Mouse (Mus musculus) intestine, embryonic 15.5 days (tissue): ENCODE measurements around the gene Bhlhe23. TPM values are rescaled to one million over a fixed set of nuclear protein-coding genes. Genes with fewer than 3 reads are reported as not detected.
A peak's percentile ranks its signal among the peaks of the same experiment; 100 is the strongest.

ENCODE experiments used
- ATAC-seq: fragments of 200-750 bp; cut with Nextera tagmentation; 2 replicates; pipeline ENCODE4 v1.8.0; 2017; ENCODE audit warnings: moderate TSS enrichment, moderate library complexity
- H3K27ac ChIP-seq: fragments of 300-500 bp; sonication (generic); 2 replicates; pipeline ENCODE4 v1.5.1; 2015; ENCODE audit warnings: mild to moderate bottlenecking, inconsistent platforms
- H3K27me3 ChIP-seq: fragments of 300-500 bp; sonication (generic); replicated peaks from 2 replicates; pipeline ENCODE4 v1.6.1; 2015; ENCODE audit warnings: inconsistent platforms
- H3K36me3 ChIP-seq: fragments of 300-500 bp; sonication (generic); 2 replicates; pipeline ENCODE4 v1.6.1; 2015; ENCODE audit warnings: inconsistent platforms
- H3K4me1 ChIP-seq: fragments of 300-500 bp; sonication (generic); replicated peaks from 2 replicates; pipeline ENCODE4 v1.6.1; 2015; ENCODE audit warnings: inconsistent platforms
- H3K4me2 ChIP-seq: fragments of 300-500 bp; sonication (generic); replicated peaks from 2 replicates; pipeline ENCODE4 v1.6.1; 2015; ENCODE audit warnings: mild to moderate bottlenecking, inconsistent platforms
- H3K4me3 ChIP-seq: fragments of 300-500 bp; sonication (generic); replicated peaks from 2 replicates; pipeline ENCODE4 v1.5.1; 2015; ENCODE audit warnings: inconsistent platforms
- H3K9ac ChIP-seq: fragments of 300-500 bp; sonication (generic); 2 replicates; pipeline ENCODE4 v1.6.1; 2015; ENCODE audit warnings: inconsistent platforms
- H3K9me3 ChIP-seq: fragments of 300-500 bp; sonication (generic); 2 replicates; pipeline ENCODE4 v1.6.1; 2016; ENCODE audit warnings: inconsistent platforms
- WGBS: fragments of 180-500 bp; shearing (Covaris S2); methylation state at CpG from one replicate; pipeline ENCODE4 v1.1.7; 2015; 5-methylcytosine and 5-hydroxymethylcytosine counted together
- polyA plus RNA-seq: library from polyadenylated mRNA; unstranded; fragments of >200 nt; fragmentation: Nextera tagmentation; extraction: Ambion mirVana; gene quantifications from 2 replicates; pipeline ENCODE4 v1.2.1, GENCODE M21; 2015

The Bhlhe23 gene
- polyA plus RNA-seq, 1 experiment from 2014 or later = not detected

DNA sequence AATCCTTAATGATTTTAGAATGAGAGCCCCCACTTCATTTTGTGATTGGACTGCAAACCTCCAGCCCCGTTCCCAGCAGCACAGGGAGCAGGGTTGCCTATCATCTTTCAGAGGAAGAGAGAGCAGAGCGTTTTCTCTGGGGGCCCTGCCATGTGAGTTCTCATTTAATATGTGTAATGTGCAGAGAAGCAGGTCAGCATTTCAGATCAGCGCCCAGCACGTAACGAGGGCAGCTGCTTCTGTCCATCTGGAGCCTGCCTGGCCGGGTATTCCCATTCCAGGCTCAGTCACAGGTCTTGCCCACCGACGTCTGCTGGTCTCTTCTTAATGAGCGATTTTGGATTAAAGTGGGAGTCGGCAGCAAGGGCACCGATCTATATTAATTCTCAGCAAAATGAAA is 11.7 kb downstream of the Bhlhe23 start:
- H3K27me3 ChIP-seq = 0 out of 2 replicates have a peak, but pooled peaks cover 12% of the 10 kb centered on the region
- ATAC-seq = no peak
- no peak overlapping the region for H3K9ac ChIP-seq
- WGBS = 79% methylated on average over 11 of the region's 11 CpGs
- no peak overlapping the region for H3K4me3 ChIP-seq
- no peaks in the 10 kb centered on the region for H3K36me3 ChIP-seq
- H3K9me3 ChIP-seq = no peaks in the 10 kb centered on the region
- no peak overlapping the region for H3K4me2 ChIP-seq
- no peak overlapping the region for H3K27ac ChIP-seq
- no peaks in the 10 kb centered on the region for H3K4me1 ChIP-seq

GRCm38 (mm10) chr2:180758513-180759263 is 18.0 kb downstream of the Bhlhe23 start:
- H3K36me3 ChIP-seq = no peaks in the 10 kb centered on the region
- no peak overlapping the region for H3K4me2 ChIP-seq
- H3K9me3 ChIP-seq = no peaks in the 10 kb centered on the region
- H3K9ac ChIP-seq = no peak overlapping the region
- no peak for ATAC-seq
- peaks cover 5% of the 10 kb centered on the region; the same call in 1 of the 2 replicates for H3K27me3 ChIP-seq
- H3K4me3 ChIP-seq = no peak overlapping the region
- no peaks in the 10 kb centered on the region for H3K4me1 ChIP-seq
- 56% methylated on average over 15 of the region's 15 CpGs for WGBS
- no peak overlapping the region for H3K27ac ChIP-seq

DNA sequence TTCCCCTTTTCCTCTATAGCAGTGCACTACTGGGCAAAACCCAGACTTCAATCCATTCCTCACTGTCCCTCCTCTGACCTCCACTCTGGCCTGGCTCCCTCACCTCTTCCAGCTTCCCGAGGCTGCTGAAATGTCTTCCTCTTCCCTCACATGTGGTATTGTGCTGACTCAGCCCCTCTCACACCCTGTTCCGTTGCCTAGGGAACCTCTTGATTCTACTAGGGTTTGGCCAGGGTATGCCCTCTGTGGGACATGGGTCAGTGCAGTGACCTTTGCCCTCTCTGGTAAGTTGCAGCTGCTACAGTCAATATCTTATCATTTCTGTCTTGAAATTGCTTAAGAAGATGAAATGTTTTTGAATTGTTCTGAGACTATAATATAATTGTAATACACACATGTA is 19.9 kb downstream of the Bhlhe23 start:
- H3K9ac ChIP-seq = no peak overlapping the region
- no peaks in the 10 kb centered on the region for H3K9me3 ChIP-seq
- H3K27ac ChIP-seq = no peak overlapping the region
- H3K4me1 ChIP-seq = no peaks in the 10 kb centered on the region
- ATAC-seq = no peak
- H3K36me3 ChIP-seq = no peaks in the 10 kb centered on the region
- 46% methylated on average over 2 of the region's 2 CpGs for WGBS
- H3K4me2 ChIP-seq = no peak overlapping the region
- H3K4me3 ChIP-seq = no peak overlapping the region
- peaks cover 5% of the 10 kb centered on the region; the same call in 1 of the 2 replicates for H3K27me3 ChIP-seq

GRCm38 (mm10) chr2:180755896-180756295 is 20.8 kb downstream of the Bhlhe23 start:
- Histone ChIP-seq H3K36me3 (no peaks in the 10 kb centered on the region), H3K4me1 (no peaks in the 10 kb centered on the region), H3K4me2 (no peak overlapping the region), H3K9me3 (no peaks in the 10 kb centered on the region), H3K27me3 (peaks cover 2% of the 10 kb centered on the region; the same call in 1 of the 2 replicates), H3K27ac (no peak overlapping the region), H3K9ac (no peak overlapping the region), H3K4me3 (no peak overlapping the region)
- 4% methylated on average over 8 of the region's 8 CpGs for WGBS
- ATAC-seq = no peak

DNA sequence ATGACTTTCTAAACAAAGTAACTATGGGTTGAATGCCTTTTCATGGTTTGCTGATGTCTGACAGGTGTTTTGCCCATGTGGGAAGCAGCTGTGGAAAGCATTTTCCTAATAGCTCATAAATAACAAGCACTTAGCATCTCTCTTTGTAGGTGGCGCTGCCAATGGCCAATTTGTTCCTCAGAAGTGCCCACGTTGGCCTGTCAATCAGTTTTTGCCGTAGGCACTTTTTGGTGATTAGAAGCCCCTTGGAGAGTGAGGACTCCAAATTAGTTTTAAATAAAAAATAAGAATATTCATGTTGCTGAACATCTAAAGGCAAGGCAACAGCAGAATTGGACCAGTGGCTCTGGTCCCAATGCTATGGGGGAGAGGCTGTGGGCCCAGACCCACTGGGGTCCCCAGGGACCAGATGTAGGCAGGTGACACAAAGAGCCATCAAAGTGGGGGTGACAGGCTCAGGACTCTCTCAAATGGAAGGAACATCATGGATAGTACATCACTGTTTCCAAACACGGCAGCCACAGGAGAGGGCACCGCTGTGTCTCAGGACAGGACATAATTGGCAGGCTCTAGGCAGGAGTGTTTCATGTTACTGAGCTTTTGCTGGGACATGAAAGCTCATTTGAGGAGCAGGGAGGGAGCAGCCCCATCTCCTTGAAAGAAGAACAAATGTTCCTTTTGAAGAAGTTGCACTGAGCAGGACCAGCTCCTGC is 21.6 kb downstream of the Bhlhe23 start:
- H3K27ac ChIP-seq = no peak overlapping the region
- H3K9ac ChIP-seq = no peak overlapping the region
- no peak overlapping the region for H3K4me2 ChIP-seq
- no peak for ATAC-seq
- H3K36me3 ChIP-seq = no peaks in the 10 kb centered on the region
- H3K9me3 ChIP-seq = no peaks in the 10 kb centered on the region
- H3K27me3 ChIP-seq = peaks cover 2% of the 10 kb centered on the region; the same call in 1 of the 2 replicates
- H3K4me1 ChIP-seq = no peaks in the 10 kb centered on the region
- 76% methylated on average over 5 of the region's 5 CpGs for whole genome bisulfite sequencing
- no peak overlapping the region for H3K4me3 ChIP-seq

DNA sequence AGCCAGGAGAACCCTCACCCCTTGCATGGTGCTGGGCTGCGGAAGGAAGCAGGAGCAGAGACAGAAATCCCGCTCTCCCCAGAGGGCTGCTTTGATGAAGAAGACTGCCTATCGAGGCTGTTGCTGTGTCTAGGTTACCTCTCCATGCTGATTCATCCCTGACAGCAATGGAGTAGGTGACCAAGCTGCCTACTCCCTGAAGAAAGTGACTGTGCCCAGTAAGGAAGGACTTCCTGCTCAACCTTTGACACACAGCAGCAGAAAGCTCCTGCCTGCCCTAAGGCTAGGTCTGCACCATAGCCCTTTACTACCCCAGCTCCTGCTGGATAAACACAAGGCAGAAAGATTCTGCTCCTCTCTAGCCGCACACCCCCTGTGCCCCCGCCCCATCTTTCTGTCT is 27.8 kb downstream of the Bhlhe23 start:
- WGBS = 38% methylated on average over 5 of the region's 5 CpGs
- H3K27me3 ChIP-seq = peaks cover 4% of the 10 kb centered on the region; the same call in 1 of the 2 replicates

DNA sequence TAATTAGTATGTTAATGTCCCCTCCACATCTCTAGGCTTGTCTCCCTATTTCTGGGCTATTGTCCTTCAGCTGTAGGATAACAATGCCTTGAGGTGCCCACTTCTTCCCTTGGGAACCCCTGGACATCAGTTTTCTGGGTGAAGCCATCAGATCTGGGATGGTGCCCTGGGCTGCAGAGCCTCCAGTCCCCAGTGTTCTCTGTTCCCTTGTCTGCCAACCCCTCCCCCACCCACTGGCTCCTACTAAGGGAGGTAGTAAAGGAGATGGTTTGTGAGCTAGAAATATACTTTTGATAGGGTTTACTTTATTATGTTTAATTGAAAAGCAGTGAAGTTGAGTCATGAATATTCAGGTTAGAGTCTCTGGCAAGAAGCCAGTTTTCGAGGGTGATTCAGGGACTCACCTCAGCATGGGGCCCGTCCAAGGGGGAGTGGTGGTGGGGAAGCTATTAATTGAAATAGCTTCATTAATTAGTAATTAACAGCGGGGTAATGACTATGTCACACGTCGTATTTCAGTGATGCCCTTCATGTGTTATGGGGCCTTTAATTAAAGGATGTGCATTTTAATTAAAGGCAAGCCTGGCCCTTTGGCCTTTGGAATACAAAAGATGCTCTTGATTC is 30.0 kb downstream of the Bhlhe23 start:
- Histone ChIP-seq H3K9ac (no peak overlapping the region), H3K27me3 (peaks cover 4% of the 10 kb centered on the region; the same call in 1 of the 2 replicates), H3K9me3 (no peaks in the 10 kb centered on the region), H3K36me3 (no peaks in the 10 kb centered on the region), H3K4me3 (no peak overlapping the region), H3K4me1 (no peaks in the 10 kb centered on the region), H3K27ac (no peak overlapping the region), H3K4me2 (no peak overlapping the region)
- WGBS = 41% methylated on average over 5 of the region's 5 CpGs
- ATAC-seq = no peak

More for the DNA sequence above, 27.8 kb downstream of the Bhlhe23 start:
- Histone ChIP-seq H3K4me1 (no peaks in the 10 kb centered on the region), H3K4me3 (no peak overlapping the region), H3K9ac (no peak overlapping the region), H3K27ac (no peak overlapping the region), H3K4me2 (no peak overlapping the region), H3K36me3 (no peaks in the 10 kb centered on the region), H3K9me3 (no peaks in the 10 kb centered on the region)
- no peak for ATAC-seq

- H3K4me1 ChIP-seq = no peaks in the 10 kb centered on the region
- no peak overlapping the region for H3K4me3 ChIP-seq
- H3K27me3 ChIP-seq = peaks cover 4% of the 10 kb centered on the region; the same call in 1 of the 2 replicates
- no peak overlapping the region for H3K27ac ChIP-seq
- ATAC-seq = peak; percentile 70; the same call in 1 of the 2 replicates
- WGBS = 34% methylated on average over 17 of the region's 17 CpGs
- no peaks in the 10 kb centered on the region for H3K36me3 ChIP-seq
- H3K9ac ChIP-seq = no peak overlapping the region
- no peak overlapping the region for H3K4me2 ChIP-seq
- no peaks in the 10 kb centered on the region for H3K9me3 ChIP-seq
Measured at GRCm38 (mm10) chr2:180745248-180745927, 31.3 kb downstream of the Bhlhe23 start.

DNA sequence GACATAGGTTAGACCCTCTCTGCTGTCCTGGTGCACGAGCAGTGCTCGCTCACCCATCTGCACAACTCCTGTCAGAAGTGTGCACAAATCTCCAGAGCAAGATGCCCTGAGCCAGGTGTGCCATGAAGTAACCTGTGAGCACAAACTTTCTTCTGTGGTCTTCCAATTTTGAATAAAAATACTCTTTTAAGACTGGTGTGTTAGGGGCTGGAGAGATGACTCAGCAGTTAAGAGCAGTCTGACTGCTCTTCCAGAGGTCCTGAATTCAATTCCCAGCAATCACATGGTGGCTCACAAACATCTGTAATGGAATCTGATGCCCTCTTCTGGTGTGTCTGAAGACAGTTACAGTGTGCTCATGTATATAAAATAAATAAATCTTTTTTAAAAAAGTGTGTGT is 33.4 kb downstream of the Bhlhe23 start:
- Histone ChIP-seq H3K9ac (no peak overlapping the region), H3K9me3 (no peaks in the 10 kb centered on the region), H3K4me2 (no peak overlapping the region), H3K4me1 (no peaks in the 10 kb centered on the region), H3K27ac (no peak overlapping the region), H3K4me3 (no peak overlapping the region), H3K36me3 (no peaks in the 10 kb centered on the region), H3K27me3 (0 out of 2 replicates have a peak, but pooled peaks cover 4% of the 10 kb centered on the region)
- no peak for ATAC-seq
- WGBS = 97% methylated on average over 2 of the region's 2 CpGs

DNA sequence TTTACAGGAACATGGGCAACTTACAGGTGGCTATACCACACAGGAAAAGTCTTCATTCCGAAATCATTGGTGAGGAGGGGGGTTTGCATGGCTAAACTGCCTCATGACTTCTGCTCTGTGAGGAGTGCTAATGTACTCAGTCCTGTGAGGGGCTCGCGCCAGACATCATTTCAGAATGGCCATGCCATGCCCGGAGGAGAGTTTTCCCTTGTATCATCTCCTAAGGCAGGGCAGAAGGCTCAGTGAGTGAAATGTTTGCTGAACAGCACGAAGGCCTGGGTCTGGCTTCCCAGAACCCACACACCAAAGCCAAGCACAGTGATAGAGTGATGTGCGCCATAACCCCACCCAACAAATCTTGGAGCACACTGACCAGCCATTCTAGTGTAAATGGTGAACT is 33.9 kb downstream of the Bhlhe23 start:
- Histone ChIP-seq H3K36me3 (no peaks in the 10 kb centered on the region), H3K27me3 (0 out of 2 replicates have a peak, but pooled peaks cover 4% of the 10 kb centered on the region), H3K4me3 (no peak overlapping the region), H3K9ac (no peak overlapping the region), H3K27ac (no peak overlapping the region), H3K4me1 (no peaks in the 10 kb centered on the region), H3K9me3 (no peaks in the 10 kb centered on the region), H3K4me2 (no peak overlapping the region)
- no peak for ATAC-seq
- 88% methylated on average over 6 of the region's 6 CpGs for WGBS

DNA sequence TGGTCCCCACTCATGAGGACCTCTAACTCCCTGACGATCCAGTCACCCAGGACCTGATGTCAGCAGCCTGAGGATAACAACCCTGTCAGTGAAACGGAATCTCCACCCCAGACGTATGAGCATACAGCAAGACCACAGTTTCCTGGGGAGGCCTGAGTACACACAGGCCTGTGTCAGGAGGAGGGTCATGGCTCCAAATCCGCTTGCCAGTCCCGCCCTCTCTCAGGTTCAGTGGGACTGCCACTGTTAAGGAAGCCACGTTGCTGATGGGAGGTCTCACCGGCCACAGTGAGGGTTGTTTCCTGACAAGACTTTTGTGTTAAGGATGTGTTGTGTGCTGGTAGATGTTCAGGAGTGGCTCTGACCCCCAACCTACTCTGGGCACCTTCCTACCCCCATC is 35.3 kb downstream of the Bhlhe23 start:
- 66% methylated on average over 7 of the region's 7 CpGs for WGBS
- Histone ChIP-seq H3K9ac (no peak overlapping the region), H3K4me3 (no peak overlapping the region), H3K4me1 (no peaks in the 10 kb centered on the region), H3K27ac (no peak overlapping the region), H3K9me3 (no peaks in the 10 kb centered on the region), H3K36me3 (no peaks in the 10 kb centered on the region), H3K4me2 (no peak overlapping the region), H3K27me3 (0 out of 2 replicates have a peak, but pooled peaks cover 3% of the 10 kb centered on the region)
- no peak for ATAC-seq

DNA sequence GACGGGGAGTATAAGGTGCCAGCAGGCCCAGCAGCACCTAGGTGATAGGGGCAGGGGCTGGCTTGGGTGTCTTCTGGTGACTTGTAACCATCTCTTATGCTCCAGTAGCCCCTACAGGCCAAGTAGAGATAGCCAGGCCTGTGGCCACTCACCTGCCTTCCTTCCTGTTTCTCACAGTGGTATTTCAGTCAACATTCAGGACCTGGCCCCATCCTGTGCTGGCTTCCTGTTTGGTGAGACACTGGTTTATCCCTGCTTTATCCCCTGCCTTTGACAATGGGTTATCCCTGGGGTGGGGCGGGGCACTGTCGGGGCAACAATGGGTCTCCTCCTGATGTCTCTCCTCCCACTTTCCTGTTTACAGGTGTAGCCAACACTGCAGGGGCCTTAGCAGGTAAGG is 36.4 kb downstream of the Bhlhe23 start:
- Histone ChIP-seq H3K9me3 (no peaks in the 10 kb centered on the region), H3K4me1 (no peaks in the 10 kb centered on the region), H3K4me3 (no peak overlapping the region), H3K27me3 (no peaks in the 10 kb centered on the region), H3K27ac (no peak overlapping the region), H3K9ac (no peak overlapping the region), H3K4me2 (no peak overlapping the region), H3K36me3 (no peaks in the 10 kb centered on the region)
- 32% methylated on average over 3 of the region's 3 CpGs for WGBS
- ATAC-seq = no peak
